ENCODE assay signal across 19 mouse cellular contexts in the genomic region with DNA sequence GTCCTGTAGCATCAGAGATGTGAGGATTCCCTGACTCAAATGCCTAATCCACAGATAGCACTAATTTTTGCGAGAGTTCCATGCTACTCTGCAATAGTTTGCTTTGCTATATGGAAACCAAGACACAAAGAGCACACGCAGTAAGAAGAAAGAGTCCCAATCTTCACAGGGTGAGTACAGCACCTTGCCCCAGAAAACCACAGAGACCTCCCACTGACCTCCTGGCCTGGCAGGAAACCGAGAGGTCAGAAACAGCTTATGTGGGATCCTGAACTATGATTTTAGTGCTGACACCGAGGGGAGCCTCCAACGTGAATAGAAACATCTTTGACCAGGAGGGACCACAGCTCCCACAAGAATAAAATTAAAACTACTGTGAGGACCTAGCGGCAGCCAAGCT.
"Had no signal": no experiment of that assay in that cellular context is flagged by ENCODE, and none has a peak within 500 bp of the region (broad histone marks: within the 10 kb centered on the region; RNA-seq: fewer than 3 reads in every experiment).

No protein-coding gene starts in this region.

- H3K36me3 ChIP-seq: lung, embryonic 15.5 days; midbrain, embryonic 10.5 days; neural tube, embryonic 13.5 days; neural tube, embryonic 15.5 days had no signal

- H3K4me3 ChIP-seq: lung, embryonic 15.5 days; midbrain, embryonic 10.5 days; myocyte; neural tube, embryonic 13.5 days; neural tube, embryonic 15.5 days had no signal

- ATAC-seq: liver, postnatal 0 days; lung, postnatal 0 days; midbrain, embryonic 16.5 days had no signal

- DNase-seq: liver, postnatal 0 days; lung, adult 2 months; lung, postnatal 14 days; lung, postnatal 36 days; midbrain, embryonic 14.5 days; retina, postnatal 1 day; right cerebral cortex, adult 18-20 months; right cerebral cortex, postnatal 25 days; right cerebral cortex, postnatal 4 days; spleen, adult 18-20 months; thymus, adult 18-20 months had no signal

- H3K9ac ChIP-seq: liver, postnatal 0 days; lung, embryonic 15.5 days; neural tube, embryonic 13.5 days; neural tube, embryonic 15.5 days had no signal

- H3K27ac ChIP-seq: lung, embryonic 15.5 days; macrophage; midbrain, embryonic 10.5 days; neural tube, embryonic 13.5 days; neural tube, embryonic 15.5 days had no signal

- H3K4me1 ChIP-seq: lung, embryonic 15.5 days; neural tube, embryonic 13.5 days; neural tube, embryonic 15.5 days had no signal

- H3K9me3 ChIP-seq: lung, embryonic 15.5 days; midbrain, embryonic 10.5 days; neural tube, embryonic 13.5 days; neural tube, embryonic 15.5 days had no signal

- H3K27me3 ChIP-seq: lung, embryonic 15.5 days; neural tube, embryonic 13.5 days; neural tube, embryonic 15.5 days had no signal

- H3K4me2 ChIP-seq: lung, embryonic 15.5 days; neural tube, embryonic 13.5 days; neural tube, embryonic 15.5 days had no signal
